Mouse (Mus musculus): ENCODE measurements around the gene Kif3b. TPM values are rescaled to one million over a fixed set of nuclear protein-coding genes. Genes with fewer than 3 reads are reported as not detected.
A peak's percentile ranks its signal among the peaks of the same experiment; 100 is the strongest.

Kif3b gene
- total and polyA plus RNA-seq, 2 experiments from 2014 or later = 3.1 to 6.5 TPM

DNA sequence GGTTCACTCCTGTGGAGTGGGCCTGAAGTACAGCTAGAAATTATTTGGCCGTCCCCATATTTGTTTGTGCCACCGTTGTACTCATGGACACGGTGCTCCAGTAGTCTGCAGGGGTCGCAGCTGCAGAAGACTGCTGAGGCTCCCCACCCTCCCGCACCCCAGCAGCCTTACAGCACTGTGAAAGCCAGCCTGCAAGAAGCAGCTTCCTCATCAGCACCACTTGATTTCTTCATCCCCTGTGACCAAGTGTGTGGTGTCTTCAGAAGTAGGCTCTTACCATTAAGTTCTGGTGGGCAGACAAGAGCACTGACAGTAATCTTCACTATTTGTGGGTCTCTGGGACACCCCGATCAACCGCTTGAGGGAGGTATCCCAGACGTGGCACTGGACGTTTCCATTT, 21.7 kb downstream of the Kif3b start:
- no peak overlapping the region for H3K4me2 ChIP-seq (ENCODE audit: low read depth, low read length)
- H3K9ac ChIP-seq (replicated peaks; ENCODE audit: low read depth, low read length) = no peak overlapping the region
- peaks cover 18% of the 10 kb centered on the region for H3K36me3 ChIP-seq (replicated peaks; ENCODE audit: control insufficient read depth, insufficient read depth, low read length)
- 89% methylated on average over 9 of the region's 9 CpGs for WGBS
- H3K4me1 ChIP-seq (ENCODE audit: control insufficient read depth, insufficient read depth) = no peaks in the 10 kb centered on the region
- H3K27me3 ChIP-seq (ENCODE audit: control insufficient read depth, insufficient read depth, low read length) = no peaks in the 10 kb centered on the region
- TF ChIP-seq CTCF (IDR thresholded peaks at IDR 0.05; ENCODE audit: low read depth) = no peak
- TF ChIP-seq EP300 (IDR thresholded peaks at IDR 0.05; ENCODE audit: low read depth) = no peak
- DNase-seq (ENCODE audit: low spot score) (no peak), ATAC-seq (ENCODE audit: insufficient read depth, low read depth) (no peak)
- H3K27ac ChIP-seq (ENCODE audit: low read depth) = no peak overlapping the region
- H3K9me3 ChIP-seq (replicated peaks; ENCODE audit: control insufficient read depth, low read length) = no peaks in the 10 kb centered on the region
- H3K4me3 ChIP-seq (ENCODE audit: low read depth, low read length) = no peak overlapping the region

DNA sequence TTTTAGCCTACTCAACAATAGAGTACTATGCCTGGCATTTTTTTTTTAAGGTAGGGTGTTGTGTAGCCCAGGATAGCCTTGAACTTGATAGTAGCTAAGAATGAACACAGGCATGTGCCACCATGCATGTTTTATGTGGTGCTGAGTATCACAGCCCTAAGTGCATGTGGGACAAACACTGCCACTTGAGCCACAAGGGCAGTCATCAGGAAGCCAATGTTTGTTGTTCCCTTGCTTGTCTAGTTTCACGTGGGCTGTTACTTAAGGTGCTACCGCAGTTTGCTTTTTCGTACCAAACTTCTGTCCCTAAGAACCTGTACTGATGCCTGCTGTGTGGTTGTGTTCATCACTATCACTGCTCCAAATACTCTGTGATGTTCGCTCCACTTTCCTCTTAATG, 27.2 kb downstream of the Kif3b start:
- Histone ChIP-seq H3K9ac (replicated peaks; ENCODE audit: low read depth, low read length) (no peak overlapping the region), H3K36me3 (replicated peaks; ENCODE audit: control insufficient read depth, insufficient read depth, low read length) (peaks cover 54% of the 10 kb centered on the region), H3K9me3 (replicated peaks; ENCODE audit: control insufficient read depth, low read length) (no peaks in the 10 kb centered on the region), H3K4me3 (ENCODE audit: low read depth, low read length) (no peak overlapping the region), H3K4me1 (ENCODE audit: control insufficient read depth, insufficient read depth) (no peaks in the 10 kb centered on the region), H3K27ac (ENCODE audit: low read depth) (peak overlapping the region; percentile 27; the same call in 1 of the 2 replicates), H3K4me2 (ENCODE audit: low read depth, low read length) (no peak overlapping the region), H3K27me3 (ENCODE audit: control insufficient read depth, insufficient read depth, low read length) (no peaks in the 10 kb centered on the region)
- no peak for DNase-seq (ENCODE audit: low spot score)
- TF ChIP-seq EP300 (IDR thresholded peaks at IDR 0.05; ENCODE audit: low read depth) (no peak), CTCF (IDR thresholded peaks at IDR 0.05; ENCODE audit: low read depth) (no peak)
- 90% methylated on average over 4 of the region's 4 CpGs for WGBS
- no peak for ATAC-seq (ENCODE audit: insufficient read depth, low read depth)

DNA sequence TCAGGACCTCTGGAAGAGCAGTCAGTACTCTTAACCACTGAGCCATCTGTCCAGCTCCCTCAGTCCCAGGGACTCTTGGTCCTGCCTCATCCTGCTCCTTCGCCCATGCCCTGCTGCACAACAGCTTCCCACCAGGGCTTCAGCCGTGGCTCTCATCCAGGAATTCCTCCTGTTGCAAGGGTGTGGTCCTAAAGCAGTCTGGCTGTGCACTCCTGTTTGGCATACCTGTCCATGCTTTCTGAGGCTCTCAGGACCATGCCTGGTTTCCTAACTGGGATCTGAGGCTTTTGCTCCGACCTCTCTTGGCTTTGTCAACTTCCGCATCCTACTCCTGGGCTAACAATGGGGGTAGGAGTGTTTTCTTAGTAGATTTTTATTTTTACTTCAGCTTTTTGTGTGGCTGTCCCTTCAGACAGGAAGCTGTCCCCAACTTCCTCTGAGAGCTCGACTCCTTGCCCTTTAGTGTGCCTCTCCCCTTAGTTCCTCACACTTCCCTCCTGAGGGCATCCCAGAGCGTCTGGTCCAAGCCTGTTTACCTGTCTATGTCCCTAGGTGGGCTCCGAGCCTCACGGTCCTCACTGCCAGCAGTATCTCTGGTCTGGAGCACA, 27.9 kb downstream of the Kif3b start:
- Histone ChIP-seq H3K9ac (replicated peaks; ENCODE audit: low read depth, low read length) (no peak overlapping the region), H3K4me1 (ENCODE audit: control insufficient read depth, insufficient read depth) (no peaks in the 10 kb centered on the region), H3K36me3 (replicated peaks; ENCODE audit: control insufficient read depth, insufficient read depth, low read length) (peaks cover 61% of the 10 kb centered on the region), H3K4me2 (ENCODE audit: low read depth, low read length) (no peak overlapping the region), H3K27me3 (ENCODE audit: control insufficient read depth, insufficient read depth, low read length) (no peaks in the 10 kb centered on the region), H3K4me3 (ENCODE audit: low read depth, low read length) (no peak overlapping the region), H3K27ac (ENCODE audit: low read depth) (peak overlapping the region; percentile 27), H3K9me3 (replicated peaks; ENCODE audit: control insufficient read depth, low read length) (no peaks in the 10 kb centered on the region)
- ATAC-seq (ENCODE audit: insufficient read depth, low read depth) (0 out of 2 replicates have a peak, but pooled peaks have one; percentile 11), DNase-seq (ENCODE audit: low spot score) (no peak)
- 62% methylated on average over 8 of the region's 8 CpGs for WGBS
- TF ChIP-seq EP300 (IDR thresholded peaks at IDR 0.05; ENCODE audit: low read depth) (no peak), CTCF (IDR thresholded peaks at IDR 0.05; ENCODE audit: low read depth) (no peak)

DNA sequence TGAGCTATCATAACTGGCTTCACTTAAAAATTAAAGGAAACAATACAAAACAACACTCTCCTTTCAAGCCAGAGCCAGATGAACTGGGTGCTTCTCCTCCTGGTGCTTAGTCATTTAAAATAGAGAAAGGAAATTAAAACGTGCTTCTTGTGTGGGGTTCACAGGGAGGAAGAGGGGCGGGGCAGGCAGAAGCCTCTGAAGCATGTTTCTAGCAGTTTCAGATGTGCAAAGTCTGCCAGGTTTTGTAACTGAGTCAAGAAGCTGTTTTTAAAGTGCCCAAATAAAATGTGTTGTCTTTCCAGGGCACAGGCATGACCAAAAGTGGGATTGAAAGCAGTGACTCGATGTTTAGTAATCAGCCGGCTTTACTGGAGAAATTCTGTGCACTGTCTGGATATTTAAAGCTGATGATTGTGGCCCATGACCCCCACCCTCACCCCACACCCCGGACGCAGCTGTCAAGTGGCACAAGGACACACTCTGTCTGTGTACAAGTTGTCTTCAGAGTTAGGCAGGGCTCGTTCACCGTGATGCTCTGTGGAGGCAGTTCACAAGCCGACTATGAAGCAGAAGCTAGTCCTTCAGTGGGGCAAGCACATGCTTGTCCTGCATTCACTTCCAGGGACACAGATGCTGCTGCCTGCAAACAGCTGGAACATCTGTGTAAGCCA, 34.6 kb downstream of the Kif3b start:
- Histone ChIP-seq H3K36me3 (replicated peaks; ENCODE audit: control insufficient read depth, insufficient read depth, low read length) (peaks cover 74% of the 10 kb centered on the region), H3K4me1 (ENCODE audit: control insufficient read depth, insufficient read depth) (no peaks in the 10 kb centered on the region), H3K9me3 (replicated peaks; ENCODE audit: control insufficient read depth, low read length) (no peaks in the 10 kb centered on the region), H3K9ac (replicated peaks; ENCODE audit: low read depth, low read length) (no peak overlapping the region), H3K27ac (ENCODE audit: low read depth) (no peak overlapping the region), H3K27me3 (ENCODE audit: control insufficient read depth, insufficient read depth, low read length) (no peaks in the 10 kb centered on the region), H3K4me3 (ENCODE audit: low read depth, low read length) (no peak overlapping the region), H3K4me2 (ENCODE audit: low read depth, low read length) (no peak overlapping the region)
- DNase-seq (ENCODE audit: low spot score) (no peak), ATAC-seq (ENCODE audit: insufficient read depth, low read depth) (no peak)
- no peak for TF ChIP-seq CTCF (IDR thresholded peaks at IDR 0.05; ENCODE audit: low read depth)
- no peak for TF ChIP-seq EP300 (IDR thresholded peaks at IDR 0.05; ENCODE audit: low read depth)
- 63% methylated on average over 9 of the region's 9 CpGs for WGBS

GRCm38 (mm10) chr2:153332271-153332670, 41.1 kb downstream of the Kif3b start:
- Histone ChIP-seq H3K9me3 (replicated peaks; ENCODE audit: control insufficient read depth, low read length) (no peaks in the 10 kb centered on the region), H3K4me3 (ENCODE audit: low read depth, low read length) (no peak overlapping the region), H3K4me2 (ENCODE audit: low read depth, low read length) (no peak overlapping the region), H3K27ac (ENCODE audit: low read depth) (no peak overlapping the region), H3K9ac (replicated peaks; ENCODE audit: low read depth, low read length) (no peak overlapping the region), H3K4me1 (ENCODE audit: control insufficient read depth, insufficient read depth) (peaks cover 3% of the 10 kb centered on the region), H3K36me3 (replicated peaks; ENCODE audit: control insufficient read depth, insufficient read depth, low read length) (peaks cover 35% of the 10 kb centered on the region), H3K27me3 (ENCODE audit: control insufficient read depth, insufficient read depth, low read length) (no peaks in the 10 kb centered on the region)
- DNase-seq (ENCODE audit: low spot score) (no peak), ATAC-seq (ENCODE audit: insufficient read depth, low read depth) (no peak)
- TF ChIP-seq CTCF (IDR thresholded peaks at IDR 0.05; ENCODE audit: low read depth) (no peak), EP300 (IDR thresholded peaks at IDR 0.05; ENCODE audit: low read depth) (no peak)
- whole genome bisulfite sequencing = 87% methylated on average over 5 of the region's 5 CpGs
